Mouse (Mus musculus) heart, embryonic 12.5 days (tissue): Measurements from ENCODE around the gene Nmrk1. TPM values are rescaled to one million over a fixed set of nuclear protein-coding genes. Genes with fewer than 3 reads are reported as not detected.

ENCODE experiments used
- ATAC-seq: fragments of 200-750 bp; cut with Nextera tagmentation; 2 replicates; pipeline ENCODE4 v1.8.0; 2017; ENCODE audit warnings: moderate TSS enrichment, moderate library complexity; ENCODE audit not compliant: insufficient number of reproducible peaks, low FRiP score
- H3K27ac ChIP-seq: fragments of 300-500 bp; sonication (generic); 2 replicates; pipeline ENCODE4 v1.5.1; 2016; ENCODE audit warnings: mild to moderate bottlenecking, moderate library complexity; ENCODE audit not compliant: poor library complexity, severe bottlenecking
- H3K27me3 ChIP-seq: fragments of 300-500 bp; sonication (generic); replicated peaks from 2 replicates; pipeline ENCODE4 v1.6.1; 2016; ENCODE audit warnings: mild to moderate bottlenecking, moderate library complexity
- H3K36me3 ChIP-seq: fragments of 300-500 bp; sonication (generic); 2 replicates; pipeline ENCODE4 v1.6.1; 2016; ENCODE audit warnings: mild to moderate bottlenecking, moderate library complexity
- H3K4me1 ChIP-seq: fragments of 300-500 bp; sonication (generic); replicated peaks from 2 replicates; pipeline ENCODE4 v1.6.1; 2016; ENCODE audit warnings: mild to moderate bottlenecking
- H3K4me2 ChIP-seq: fragments of 300-500 bp; sonication (generic); 2 replicates; pipeline ENCODE4 v1.6.1; 2016; ENCODE audit warnings: mild to moderate bottlenecking, moderate library complexity
- H3K4me3 ChIP-seq: fragments of 300-500 bp; sonication (generic); 2 replicates; pipeline ENCODE4 v1.5.1; 2016; ENCODE audit warnings: mild to moderate bottlenecking
- H3K9ac ChIP-seq: fragments of 300-500 bp; sonication (generic); 2 replicates; pipeline ENCODE4 v1.6.1; 2016; ENCODE audit warnings: mild to moderate bottlenecking, moderate library complexity
- H3K9me3 ChIP-seq: fragments of 300-500 bp; sonication (generic); replicated peaks from 2 replicates; pipeline ENCODE4 v1.6.1; 2016; ENCODE audit warnings: mild to moderate bottlenecking, moderate library complexity
- WGBS: fragments of 180-500 bp; shearing (Covaris S2); methylation state at CpG from one replicate; pipeline ENCODE4 v1.1.7; 2016; 5-methylcytosine and 5-hydroxymethylcytosine counted together
- polyA plus RNA-seq: library from polyadenylated mRNA; unstranded; fragments of >200 nt; fragmentation: Nextera tagmentation; extraction: Ambion mirVana; gene quantifications from 2 replicates; pipeline ENCODE4 v1.2.1, GENCODE M21; 2016

Nmrk1 gene
- polyA plus RNA-seq, 1 experiment from 2014 or later = 5.7 TPM

DNA sequence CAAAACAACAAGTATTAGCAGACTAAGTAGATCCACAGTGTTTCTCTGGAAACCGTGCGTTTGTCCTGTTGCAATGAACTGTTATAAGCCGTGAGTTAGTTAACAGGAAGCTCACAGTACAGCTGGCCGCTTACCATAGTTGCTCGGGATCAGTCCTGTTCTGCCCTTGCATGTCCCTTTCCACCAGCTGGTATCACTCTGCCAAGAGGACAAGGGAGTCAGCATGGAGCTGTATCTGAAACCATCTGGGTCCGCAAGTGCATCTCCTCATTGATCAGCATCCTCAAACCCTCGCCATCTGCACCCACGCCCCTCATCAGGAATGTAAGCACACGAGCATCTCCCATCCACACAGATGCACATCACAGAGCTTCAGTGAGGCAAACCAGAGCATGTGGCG is 38.0 kb upstream of the Nmrk1 start:
- Histone ChIP-seq H3K4me1 (peaks cover 5% of the 10 kb centered on the region), H3K9ac (no peak overlapping the region), H3K27me3 (no peaks in the 10 kb centered on the region), H3K27ac (no peak overlapping the region), H3K4me3 (no peak overlapping the region), H3K36me3 (peaks cover 11% of the 10 kb centered on the region), H3K9me3 (no peaks in the 10 kb centered on the region), H3K4me2 (no peak overlapping the region)
- ATAC-seq = no peak
- WGBS = 81% methylated on average over 10 of the region's 10 CpGs

DNA sequence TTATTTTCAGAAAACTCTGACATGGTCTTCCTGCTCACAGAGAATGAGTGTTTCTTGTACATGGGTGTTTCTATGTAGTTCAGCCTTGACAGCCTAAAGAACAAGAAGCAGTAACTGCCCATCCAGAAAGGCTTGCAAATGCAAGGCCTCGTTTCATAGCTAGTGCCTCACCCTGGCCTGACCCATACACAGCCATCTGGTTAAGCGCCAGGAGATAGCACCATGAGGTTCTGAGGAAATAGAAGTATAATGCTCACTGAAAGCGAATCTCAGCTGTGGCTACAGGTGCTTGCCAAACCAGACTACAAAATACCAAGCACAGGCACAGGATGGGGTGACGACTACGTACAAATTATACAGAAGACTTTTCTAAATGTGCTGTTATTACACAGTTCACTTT is 34.9 kb upstream of the Nmrk1 start:
- ATAC-seq = no peak
- whole genome bisulfite sequencing = 81% methylated on average over 5 of the region's 5 CpGs

DNA sequence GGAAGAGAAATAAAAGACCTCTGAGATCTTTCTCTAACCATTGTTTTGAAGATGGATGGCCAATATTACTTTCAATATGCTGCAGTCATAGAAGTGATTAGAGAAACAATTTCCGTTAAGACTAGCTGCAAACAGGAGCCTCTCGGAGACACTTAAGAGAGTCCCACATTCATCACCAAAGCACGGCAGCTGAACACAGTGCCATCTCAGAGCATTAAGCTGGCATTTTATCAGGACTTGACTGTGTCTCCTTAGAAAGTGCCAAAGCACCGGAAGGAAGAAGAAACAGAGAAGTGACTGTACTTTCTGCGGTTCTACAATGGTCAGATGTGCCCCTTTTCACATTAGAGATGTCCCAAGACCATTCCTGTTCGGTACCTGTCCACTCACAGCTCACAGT is 34.0 kb upstream of the Nmrk1 start:
- WGBS = 76% methylated on average over 6 of the region's 6 CpGs
- Histone ChIP-seq H3K4me2 (no peak overlapping the region), H3K36me3 (peaks cover 12% of the 10 kb centered on the region), H3K9me3 (no peaks in the 10 kb centered on the region), H3K4me3 (no peak overlapping the region), H3K4me1 (peaks cover 9% of the 10 kb centered on the region), H3K27me3 (no peaks in the 10 kb centered on the region), H3K9ac (no peak overlapping the region), H3K27ac (no peak overlapping the region)
- no peak for ATAC-seq

More for the DNA sequence above, 34.9 kb upstream of the Nmrk1 start:
- 0 out of 2 replicates have a peak, but pooled peaks cover 4% of the 10 kb centered on the region for H3K36me3 ChIP-seq
- H3K4me3 ChIP-seq = no peak overlapping the region
- no peak overlapping the region for H3K27ac ChIP-seq
- no peak overlapping the region for H3K9ac ChIP-seq
- H3K9me3 ChIP-seq = no peaks in the 10 kb centered on the region
- no peaks in the 10 kb centered on the region for H3K27me3 ChIP-seq
- H3K4me1 ChIP-seq = peaks cover 9% of the 10 kb centered on the region
- no peak overlapping the region for H3K4me2 ChIP-seq

DNA sequence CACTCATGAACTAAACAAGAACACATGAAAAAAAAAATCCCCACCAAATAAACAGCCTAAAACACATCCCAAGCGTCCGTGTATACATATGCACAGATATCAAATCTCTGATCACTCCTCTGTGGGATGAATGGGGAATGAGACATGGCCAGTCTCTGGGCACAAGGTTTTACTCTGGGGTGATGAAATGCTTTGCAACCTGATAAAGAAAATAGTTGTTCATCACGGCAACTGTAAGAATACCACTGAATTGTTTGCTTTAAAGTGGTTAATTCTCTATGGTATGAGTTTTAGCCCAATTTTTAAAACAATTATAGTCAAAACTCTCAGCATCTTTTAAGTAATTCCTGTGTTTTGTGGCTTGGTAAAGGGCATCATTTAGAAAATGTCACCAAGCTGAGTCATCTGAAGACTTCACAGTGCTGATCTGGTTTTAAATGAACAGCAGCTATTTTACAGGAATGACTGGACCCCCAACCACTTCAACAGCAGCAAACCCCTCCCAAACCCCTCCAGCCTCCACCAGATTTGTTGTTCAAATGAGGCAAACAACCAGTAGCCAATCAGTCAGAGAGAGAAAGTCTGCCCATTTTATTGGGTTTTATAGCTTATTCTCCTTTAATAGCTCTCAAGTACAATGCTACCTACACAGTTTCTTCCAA is 33.4 kb upstream of the Nmrk1 start:
- 67% methylated on average over 3 of the region's 3 CpGs for WGBS
- Histone ChIP-seq H3K9me3 (no peaks in the 10 kb centered on the region), H3K36me3 (peaks cover 14% of the 10 kb centered on the region), H3K4me3 (no peak overlapping the region), H3K4me2 (no peak overlapping the region), H3K27ac (no peak overlapping the region), H3K4me1 (0 out of 2 replicates have a peak, but pooled peaks cover 4% of the 10 kb centered on the region), H3K9ac (no peak overlapping the region), H3K27me3 (no peaks in the 10 kb centered on the region)
- ATAC-seq = no peak

DNA sequence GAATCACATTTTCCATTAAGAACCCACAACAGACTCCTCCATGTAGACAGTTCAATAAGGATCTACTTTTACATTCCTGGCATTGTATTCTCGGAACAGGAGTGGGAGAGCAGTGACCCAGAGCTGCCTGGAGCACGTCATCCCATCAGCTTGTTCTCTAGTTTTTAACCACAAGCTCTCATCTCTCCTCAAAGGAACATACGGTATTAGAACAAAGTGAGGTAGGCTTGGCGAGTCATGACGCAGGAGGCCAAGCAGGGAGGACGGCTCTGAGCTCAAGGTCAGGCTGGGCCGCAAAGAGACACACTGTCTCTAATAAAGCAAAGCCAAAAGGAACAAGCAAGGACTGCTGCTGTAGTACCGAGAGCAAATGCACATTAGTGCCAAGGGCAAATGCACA is 32.7 kb upstream of the Nmrk1 start:
- H3K36me3 ChIP-seq = peaks cover 14% of the 10 kb centered on the region
- WGBS = 57% methylated on average over 8 of the region's 8 CpGs
- no peaks in the 10 kb centered on the region for H3K27me3 ChIP-seq
- H3K4me2 ChIP-seq = no peak overlapping the region
- H3K4me1 ChIP-seq = 0 out of 2 replicates have a peak, but pooled peaks cover 4% of the 10 kb centered on the region
- peak overlapping the region; percentile 44; the same call in 1 of the 2 replicates for H3K27ac ChIP-seq
- H3K9me3 ChIP-seq = no peaks in the 10 kb centered on the region
- no peak overlapping the region for H3K4me3 ChIP-seq
- no peak overlapping the region for H3K9ac ChIP-seq
- ATAC-seq = no peak

DNA sequence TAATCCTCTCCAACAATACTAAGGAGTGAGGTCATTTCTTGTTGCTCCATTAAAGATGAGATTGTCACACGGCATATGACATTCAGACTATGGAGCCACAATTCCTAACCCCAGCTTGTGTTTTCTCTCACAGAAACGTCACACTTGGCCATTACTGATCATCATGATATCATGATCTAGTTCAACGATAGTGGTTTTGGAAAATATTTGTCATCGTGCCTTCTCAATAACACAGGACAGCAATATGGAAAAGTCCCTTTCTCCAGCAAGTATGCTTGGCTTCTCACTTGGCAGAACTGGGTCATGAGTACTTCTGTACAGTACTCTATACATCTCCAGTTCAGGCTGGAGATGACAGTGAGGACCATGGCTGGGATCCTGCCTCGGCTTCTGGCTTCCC is 32.1 kb upstream of the Nmrk1 start:
- Histone ChIP-seq H3K27me3 (no peaks in the 10 kb centered on the region), H3K4me2 (no peak overlapping the region), H3K4me3 (no peak overlapping the region), H3K9me3 (no peaks in the 10 kb centered on the region), H3K4me1 (0 out of 2 replicates have a peak, but pooled peaks cover 4% of the 10 kb centered on the region), H3K9ac (no peak overlapping the region), H3K27ac (no peak overlapping the region), H3K36me3 (peaks cover 14% of the 10 kb centered on the region)
- 86% methylated on average over 5 of the region's 5 CpGs for WGBS
- no peak for ATAC-seq

DNA sequence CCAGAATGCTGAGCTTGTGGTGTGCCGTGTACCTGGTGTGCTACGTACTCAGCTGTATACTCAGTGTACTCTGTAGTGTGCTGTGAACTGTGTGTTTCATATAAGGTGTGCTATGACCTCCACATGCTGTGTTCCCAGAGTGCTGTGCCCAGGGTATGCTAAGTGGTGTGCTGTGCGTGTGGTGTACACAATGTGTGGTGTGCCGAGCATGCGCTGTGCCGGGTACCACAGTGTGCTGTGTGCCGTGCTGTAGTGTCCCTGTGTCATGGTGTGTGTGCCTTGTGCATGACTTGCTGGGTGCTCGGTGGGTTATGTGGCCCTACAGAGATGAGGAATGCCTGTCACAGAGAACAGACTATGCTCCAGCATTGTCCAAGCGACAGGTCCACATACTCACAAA is 31.1 kb upstream of the Nmrk1 start:
- no peaks in the 10 kb centered on the region for H3K27me3 ChIP-seq
- 0 out of 2 replicates have a peak, but pooled peaks cover 4% of the 10 kb centered on the region for H3K4me1 ChIP-seq
- ATAC-seq = peak; percentile 19; the same call in 1 of the 2 replicates
- H3K9me3 ChIP-seq = no peaks in the 10 kb centered on the region
- 90% methylated on average over 9 of the region's 9 CpGs for WGBS
- H3K4me2 ChIP-seq = no peak overlapping the region
- peaks cover 14% of the 10 kb centered on the region for H3K36me3 ChIP-seq
- no peak overlapping the region for H3K27ac ChIP-seq
- H3K4me3 ChIP-seq = no peak overlapping the region
- H3K9ac ChIP-seq = no peak overlapping the region

DNA sequence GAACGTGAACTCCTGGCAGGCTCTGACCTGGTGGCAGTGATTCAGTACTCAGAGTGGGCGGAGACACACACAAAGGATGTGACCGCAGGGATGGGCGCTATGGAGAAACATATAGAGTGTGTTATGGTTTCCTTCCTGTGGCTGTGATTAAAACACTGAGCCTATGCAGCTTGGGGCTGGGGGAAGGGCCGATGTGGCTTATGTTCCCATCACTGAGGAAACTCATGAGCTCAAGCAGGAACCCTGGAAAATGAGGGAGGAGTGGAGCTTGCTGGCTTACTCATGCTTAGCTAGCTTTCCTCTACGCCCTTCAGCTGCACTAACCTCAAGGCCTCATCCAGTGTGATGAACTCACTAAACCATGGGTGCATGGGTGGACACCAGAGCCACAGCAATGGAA is 28.7 kb upstream of the Nmrk1 start:
- no peaks in the 10 kb centered on the region for H3K9me3 ChIP-seq
- peak; percentile 30; the same call in 1 of the 2 replicates for ATAC-seq
- WGBS = 79% methylated on average over 6 of the region's 6 CpGs
- peaks cover 11% of the 10 kb centered on the region; the same call in 1 of the 2 replicates for H3K4me1 ChIP-seq
- H3K4me3 ChIP-seq = no peak overlapping the region
- no peak overlapping the region for H3K9ac ChIP-seq
- no peaks in the 10 kb centered on the region for H3K27me3 ChIP-seq
- no peak overlapping the region for H3K27ac ChIP-seq
- H3K4me2 ChIP-seq = no peak overlapping the region
- peaks cover 14% of the 10 kb centered on the region for H3K36me3 ChIP-seq

DNA sequence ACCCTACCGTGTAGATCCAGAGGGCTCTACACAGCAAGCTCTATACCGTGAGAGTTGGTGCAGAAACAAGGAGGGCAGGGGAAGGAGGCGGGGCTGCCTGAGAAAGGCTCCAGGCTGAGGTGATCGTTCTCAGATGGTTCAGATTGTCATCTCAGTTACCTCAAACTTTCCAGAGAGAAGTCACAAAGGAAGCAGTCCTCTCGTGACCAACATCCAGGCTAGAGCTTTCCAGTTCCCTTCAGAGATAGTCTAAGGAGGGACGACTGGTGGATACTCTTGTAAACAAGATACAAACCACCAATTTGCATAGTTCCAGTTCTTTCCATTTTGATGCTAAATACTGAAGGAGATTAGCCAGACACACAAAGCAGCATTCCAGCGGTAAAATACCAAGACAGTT is 23.8 kb upstream of the Nmrk1 start:
- peaks cover 23% of the 10 kb centered on the region for H3K4me1 ChIP-seq
- H3K4me3 ChIP-seq = no peak overlapping the region
- 56% methylated on average over 7 of the region's 7 CpGs for WGBS
- no peak overlapping the region for H3K9ac ChIP-seq
- no peak overlapping the region for H3K4me2 ChIP-seq
- H3K27ac ChIP-seq = no peak overlapping the region
- no peaks in the 10 kb centered on the region for H3K27me3 ChIP-seq
- ATAC-seq = no peak
- H3K9me3 ChIP-seq = no peaks in the 10 kb centered on the region
- no peaks in the 10 kb centered on the region for H3K36me3 ChIP-seq

DNA sequence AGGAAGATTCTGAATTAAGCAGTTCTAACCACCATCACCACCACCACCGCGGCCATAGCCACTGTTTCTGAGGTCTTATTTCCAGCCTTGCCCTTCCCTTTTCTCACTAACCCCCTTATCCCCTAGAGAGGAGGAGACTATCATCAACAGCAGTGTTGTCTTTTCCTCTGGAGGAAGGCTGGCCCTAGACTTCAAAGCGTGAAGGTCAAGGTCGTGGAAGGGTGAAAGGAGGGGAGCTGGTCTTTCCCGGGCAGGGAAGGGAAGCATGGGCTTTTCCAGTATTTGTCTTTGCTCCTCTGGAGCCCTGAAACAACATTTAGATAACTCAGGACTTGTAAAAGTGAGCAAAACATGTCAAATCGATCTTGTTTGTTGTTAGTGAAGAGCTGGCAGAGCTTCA is 22.8 kb upstream of the Nmrk1 start:
- ATAC-seq = peak; percentile 45; the same call in 1 of the 2 replicates
- no peak overlapping the region for H3K27ac ChIP-seq
- H3K9me3 ChIP-seq = no peaks in the 10 kb centered on the region
- no peaks in the 10 kb centered on the region for H3K36me3 ChIP-seq
- H3K4me3 ChIP-seq = no peak overlapping the region
- WGBS = 43% methylated on average over 6 of the region's 6 CpGs
- H3K9ac ChIP-seq = no peak overlapping the region
- H3K27me3 ChIP-seq = no peaks in the 10 kb centered on the region
- H3K4me2 ChIP-seq = no peak overlapping the region
- peaks cover 28% of the 10 kb centered on the region for H3K4me1 ChIP-seq

DNA sequence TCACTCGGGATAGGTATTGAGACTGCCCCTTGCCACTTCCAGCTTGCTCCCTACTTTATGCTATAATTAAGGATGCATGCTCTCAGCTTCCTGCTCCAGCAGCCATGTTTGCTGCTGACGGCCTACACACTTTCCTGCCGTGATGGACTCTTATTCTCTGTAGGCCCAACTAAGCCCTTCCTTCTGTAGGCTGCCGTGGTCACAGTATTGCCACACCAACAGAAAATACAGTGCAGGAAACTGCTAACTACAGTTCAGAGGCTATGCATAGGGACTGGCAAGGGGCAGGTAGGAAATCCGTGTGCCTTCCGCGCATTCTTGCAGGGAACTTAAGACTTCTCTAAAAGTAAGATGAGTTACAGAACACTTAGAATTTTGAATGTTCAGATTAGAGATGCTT is 17.4 kb upstream of the Nmrk1 start:
- no peaks in the 10 kb centered on the region for H3K9me3 ChIP-seq
- H3K27me3 ChIP-seq = no peaks in the 10 kb centered on the region
- no peak overlapping the region for H3K9ac ChIP-seq
- H3K36me3 ChIP-seq = no peaks in the 10 kb centered on the region
- no peak overlapping the region for H3K4me2 ChIP-seq
- peaks cover 28% of the 10 kb centered on the region; the same call in 1 of the 2 replicates for H3K4me1 ChIP-seq
- ATAC-seq = no peak
- H3K4me3 ChIP-seq = no peak overlapping the region
- no peak overlapping the region for H3K27ac ChIP-seq
- WGBS = 83% methylated on average over 7 of the region's 7 CpGs
